Mouse (Mus musculus): ENCODE measurements at regions not wholly inside any gene's neighbourhood (a gene's known extent, or its start where the extent isn't known, plus 50 kb on each side); places are given as distances from the start of the nearest gene placed in this dataset.
"Not testable (repeated sequence)": the region's sequence is repeated elsewhere in the genome, so short reads cannot be mapped to it uniquely, and the experiment has no call there.

DNA sequence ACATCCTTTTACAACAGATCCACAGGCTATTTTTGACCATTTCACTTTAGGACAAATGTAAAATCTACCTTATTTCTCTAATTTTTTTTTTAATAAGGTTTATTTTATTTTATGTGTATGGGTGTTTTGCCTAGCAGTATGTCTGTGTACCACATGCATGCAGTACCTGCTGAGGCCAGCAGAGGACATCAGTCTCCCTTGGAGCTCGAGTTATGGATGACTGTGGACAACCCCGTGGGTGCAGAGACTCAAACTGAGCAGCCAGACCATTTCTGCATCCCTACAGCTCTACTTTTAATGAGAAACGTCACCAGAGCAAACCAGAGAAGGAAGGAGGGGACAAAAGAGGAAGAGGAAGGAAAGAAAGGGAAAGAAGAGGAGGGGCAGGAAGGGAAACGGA lies 125.9 kb upstream of the Trim24 start:
- DNase-seq: no peak
- intact Hi-C loops (cut with DNase I): no loop called here

DNA sequence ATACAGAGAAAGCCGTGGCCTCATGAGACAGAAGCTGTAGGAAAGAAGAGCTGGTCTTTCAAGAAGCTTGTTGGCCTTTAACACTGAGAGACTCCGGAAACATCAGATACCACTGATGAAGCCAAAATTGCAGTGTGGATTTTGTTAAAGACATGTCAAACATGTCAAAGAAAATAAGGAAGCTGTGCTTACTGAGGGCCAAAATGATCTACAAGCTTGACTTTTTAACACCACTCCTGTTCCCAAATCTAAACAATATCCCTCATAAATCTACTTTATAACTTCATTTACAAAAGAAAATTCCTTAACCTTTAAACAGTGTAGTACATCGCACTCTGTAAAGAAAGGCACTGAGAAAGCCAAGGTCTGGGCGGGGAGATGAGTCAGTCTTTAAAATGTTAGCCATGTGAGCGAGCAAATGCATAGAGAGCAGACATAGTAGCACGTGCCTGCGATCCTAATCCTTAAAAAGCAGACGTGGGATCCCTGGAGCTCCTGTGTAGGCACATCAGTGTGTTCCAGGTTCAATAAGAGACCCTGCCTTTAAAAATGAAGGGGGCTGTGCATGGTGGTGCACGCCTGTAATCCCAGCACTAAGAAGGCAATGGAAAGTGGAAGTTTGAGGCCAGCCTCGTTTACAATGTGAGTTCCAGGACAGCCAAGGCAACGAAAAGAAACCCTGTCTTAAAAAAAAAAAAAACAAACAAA lies 125.1 kb upstream of the Trim24 start:
- no peak for DNase-seq
- intact Hi-C loops (cut with DNase I): no loop called here

DNA sequence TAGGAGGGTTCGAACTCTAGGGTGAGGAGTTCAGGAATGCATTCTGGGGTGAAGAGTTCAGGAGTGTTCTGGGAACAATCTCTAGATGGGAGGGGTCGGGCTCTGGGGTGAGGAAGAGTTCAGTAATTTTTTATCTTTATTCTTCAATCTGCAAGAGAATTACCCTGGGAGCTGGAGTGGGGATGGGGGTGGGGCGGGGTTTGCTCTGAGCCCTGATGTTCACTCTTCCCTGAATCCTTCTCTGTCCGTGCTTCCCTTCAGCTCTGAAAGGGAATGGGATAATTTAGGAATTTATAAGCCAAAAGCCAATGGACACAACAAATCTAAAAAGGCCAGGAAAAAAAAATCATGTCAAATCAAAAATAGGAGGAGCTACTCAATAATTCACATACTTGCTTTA lies 122.8 kb upstream of the Trim24 start:
- DNase-seq: not testable (repeated sequence)

GRCm38 (mm10) chr6:37748296-37748980 lies 122.2 kb upstream of the Trim24 start:
- no peak for DNase-seq
- intact Hi-C loops (cut with DNase I): no loop called here

More for the DNA sequence above, 122.8 kb upstream of the Trim24 start:
- intact Hi-C loops (cut with DNase I): not testable (repeated sequence)

DNA sequence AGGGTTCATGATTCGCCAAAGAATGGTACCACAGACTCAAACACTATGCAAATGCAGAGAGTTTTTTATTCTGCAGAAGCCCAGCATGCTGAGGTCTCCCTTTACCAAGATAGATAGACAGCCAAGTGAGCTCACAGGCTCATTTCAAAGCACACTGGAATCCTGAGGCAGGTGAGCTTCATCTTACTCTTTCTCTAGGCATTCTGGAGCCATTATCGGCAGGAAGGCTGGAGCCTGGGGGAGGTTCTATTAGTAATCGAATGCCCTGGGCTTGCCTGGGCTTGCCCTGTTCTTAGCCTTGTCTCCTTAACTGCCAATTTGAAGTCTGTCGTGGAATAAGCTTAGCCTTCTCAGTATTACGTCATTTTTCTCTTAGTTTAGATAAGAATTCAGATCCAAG lies 121.6 kb upstream of the Trim24 start:
- no peak for DNase-seq
- intact Hi-C loops (cut with DNase I): no loop called here

GRCm38 (mm10) chr6:37750271-37750670 lies 120.3 kb upstream of the Trim24 start:
- intact Hi-C loops (cut with DNase I): no loop called here
- no peak for DNase-seq

DNA sequence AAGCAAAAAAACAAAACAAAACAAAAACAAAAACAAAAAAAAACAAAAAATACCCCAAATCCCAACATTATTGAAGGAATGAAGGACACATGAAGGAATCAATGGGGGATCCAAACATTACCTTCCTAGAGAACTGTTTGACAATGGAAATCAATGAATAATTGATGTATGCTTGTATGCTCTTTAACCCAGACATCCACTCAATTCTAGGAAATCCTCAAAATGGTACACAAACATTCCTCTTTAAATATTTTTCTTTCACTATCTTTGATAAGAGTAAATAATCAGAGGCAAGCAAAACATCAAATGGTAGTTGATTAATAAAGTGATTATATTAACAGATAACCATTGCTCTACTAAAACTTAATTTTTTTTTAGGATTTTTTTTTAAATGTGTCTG lies 118.9 kb upstream of the Trim24 start:
- intact Hi-C loops (cut with DNase I): no loop called here
- DNase-seq: no peak

DNA sequence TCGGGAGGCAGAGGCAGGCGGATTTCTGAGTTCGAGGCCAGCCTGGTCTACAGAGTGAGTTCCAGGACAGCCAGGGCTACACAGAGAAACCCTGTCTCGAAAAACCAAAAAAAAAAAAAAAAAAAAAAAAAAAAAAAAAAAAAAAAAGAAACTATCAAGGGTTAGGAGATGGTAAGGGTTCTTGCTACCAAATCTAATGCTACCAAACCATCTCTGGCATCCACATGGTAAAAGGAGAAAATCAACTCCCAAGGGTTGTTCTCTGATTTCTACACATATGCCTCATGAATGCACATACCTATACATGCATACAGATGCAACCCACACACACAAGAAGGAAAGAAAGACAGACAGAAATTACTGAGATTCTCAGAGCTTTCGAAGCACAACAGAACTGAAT lies 109.6 kb upstream of the Trim24 start:
- DNase-seq: not testable (repeated sequence)

GRCm38 (mm10) chr6:37763036-37763435 lies 107.6 kb upstream of the Trim24 start:
- DNase-seq: no peak
- intact Hi-C loops (cut with DNase I): no loop called here

More for the DNA sequence above, 109.6 kb upstream of the Trim24 start:
- intact Hi-C loops (cut with DNase I): not testable (repeated sequence)

DNA sequence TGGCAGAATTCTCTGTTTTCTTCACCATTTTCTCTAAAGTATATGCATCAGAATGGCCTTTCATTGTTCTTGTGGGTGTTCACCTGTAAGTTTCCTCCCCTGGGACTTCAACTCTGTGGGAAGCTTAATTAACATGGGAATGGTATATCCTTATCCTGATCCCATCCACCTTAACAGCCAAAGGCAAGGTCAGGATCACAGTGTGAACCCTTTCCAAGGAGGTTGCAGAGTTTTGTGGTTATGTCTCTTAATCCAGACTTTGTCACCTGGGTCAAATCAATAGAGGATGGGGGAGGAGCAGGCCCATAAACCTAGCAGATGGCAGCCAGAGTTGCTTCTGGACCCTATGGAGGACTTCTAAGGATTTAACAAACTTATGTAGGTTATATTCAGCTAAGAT lies 102.9 kb upstream of the Trim24 start:
- no peak for DNase-seq
- intact Hi-C loops (cut with DNase I): no loop called here

DNA sequence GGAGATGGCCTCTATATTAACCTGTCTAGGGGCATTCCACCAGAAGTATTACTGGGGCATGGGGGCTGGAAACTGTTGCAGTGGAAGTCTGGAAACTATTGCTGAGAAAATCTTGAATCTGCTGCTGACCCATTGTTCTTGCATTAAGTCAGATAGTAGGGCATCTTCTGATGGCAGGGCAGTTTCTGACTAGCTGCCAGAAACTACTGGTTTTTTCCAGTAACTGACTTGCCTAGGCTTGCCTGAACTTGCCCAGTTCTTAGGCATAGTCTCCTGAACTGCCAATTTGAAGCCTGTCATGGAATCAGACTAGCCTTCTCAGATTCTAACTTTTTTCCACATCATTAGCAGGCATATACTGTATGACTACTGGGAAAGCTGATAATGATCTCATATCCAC lies 97.3 kb upstream of the Trim24 start:
- no peak for DNase-seq
- intact Hi-C loops (cut with DNase I): no loop called here

DNA sequence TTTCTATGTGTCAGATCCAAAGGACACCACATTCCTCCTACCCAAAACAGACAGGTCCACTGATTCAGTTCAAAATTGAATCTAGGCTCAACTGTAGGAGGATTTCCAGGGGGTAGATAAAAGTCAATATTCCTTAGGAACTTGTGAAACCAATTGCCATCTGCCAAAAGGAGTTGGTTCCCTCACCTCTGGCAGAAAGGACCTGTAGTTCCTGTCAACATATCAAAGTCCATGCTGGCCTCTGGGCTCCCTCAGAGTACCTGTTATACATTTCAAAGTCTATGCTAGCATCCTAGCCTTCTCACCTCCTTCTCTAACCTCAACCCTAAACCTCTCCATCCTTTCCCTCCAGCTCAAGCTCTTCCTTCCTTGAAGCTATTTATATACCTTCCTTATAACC lies 95.5 kb upstream of the Trim24 start:
- intact Hi-C loops (cut with DNase I): no loop called here

GRCm38 (mm10) chr6:37779893-37780292 lies 90.7 kb upstream of the Trim24 start:
- DNase-seq: no peak
- intact Hi-C loops (cut with DNase I): loop anchor here (10.0 kb wide), 1 partner anchor 425 kb away; no protein-coding TSS in a partner anchor

More for the DNA sequence above, 95.5 kb upstream of the Trim24 start:
- DNase-seq: no peak

DNA sequence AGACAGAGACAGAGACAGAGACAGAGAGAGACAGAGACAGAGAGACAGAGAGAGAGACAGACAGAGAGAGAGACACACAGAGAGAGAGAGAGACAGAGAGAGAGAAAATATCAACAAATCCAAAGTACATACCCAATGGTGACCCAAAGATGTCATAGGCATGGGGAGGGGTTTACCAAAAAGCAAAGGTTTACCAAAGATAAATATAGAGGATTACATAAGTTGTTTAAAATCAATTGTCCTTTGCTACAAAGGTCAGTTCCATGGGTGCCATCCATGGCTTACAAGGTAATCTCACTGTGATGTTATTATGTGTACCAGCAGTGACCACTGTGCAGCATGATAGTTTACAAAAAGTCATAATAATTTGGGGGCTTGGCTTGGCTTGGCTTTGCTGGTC lies 88.7 kb upstream of the Trim24 start:
- no peak for DNase-seq
- intact Hi-C loops (cut with DNase I): loop anchor here (10.0 kb wide), 1 partner anchor 423 kb away; no protein-coding TSS in a partner anchor

- not testable (repeated sequence) for DNase-seq
- intact Hi-C loops (cut with DNase I): loop anchor here (10.0 kb wide), 1 partner anchor 420 kb away; no protein-coding TSS in a partner anchor
Measured at GRCm38 (mm10) chr6:37785280-37785679, 85.3 kb upstream of the Trim24 start.

DNA sequence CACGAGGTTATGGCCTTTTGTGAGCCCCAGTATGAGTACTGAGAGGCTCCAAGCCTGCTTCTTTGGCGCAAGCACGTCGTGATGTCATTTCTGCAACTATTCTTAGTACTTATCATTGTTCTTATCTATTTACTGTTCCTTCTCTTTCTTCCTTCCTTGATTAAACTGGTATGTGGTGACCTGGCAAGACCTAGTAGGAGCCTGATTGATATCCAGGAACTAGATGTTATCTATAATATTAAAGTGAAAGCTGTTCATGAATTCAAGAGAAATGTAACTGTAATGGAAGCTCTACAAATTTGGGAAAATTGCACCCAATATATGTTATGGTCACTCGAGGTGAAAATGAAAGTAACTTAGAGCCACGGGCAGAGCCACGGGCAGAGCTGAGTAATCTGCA lies 84.9 kb upstream of the Trim24 start:
- intact Hi-C loops (cut with DNase I): loop anchor here (10.0 kb wide), 1 partner anchor 419 kb away; no protein-coding TSS in a partner anchor
- DNase-seq: no peak

DNA sequence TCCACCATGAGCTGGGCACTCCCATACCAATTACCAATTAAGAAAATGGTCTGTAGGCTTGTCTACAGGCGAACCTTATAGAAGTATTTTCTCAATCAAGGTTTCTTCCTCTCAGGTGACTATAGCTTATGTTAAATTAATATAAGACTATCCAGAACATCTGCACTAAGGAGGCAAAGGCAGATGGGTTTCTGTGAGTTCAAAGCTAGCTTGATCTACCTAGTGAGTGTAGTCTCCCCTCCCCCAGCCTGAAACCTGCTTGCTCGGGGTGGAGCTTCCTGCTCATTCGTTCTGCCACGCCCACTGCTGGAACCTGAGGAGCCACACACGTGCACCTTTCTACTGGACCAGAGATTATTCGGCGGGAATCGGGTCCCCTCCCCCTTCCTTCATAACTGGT lies 82.8 kb upstream of the Trim24 start:
- DNase-seq: not testable (repeated sequence)
- intact Hi-C loops (cut with DNase I): loop anchor here (10.0 kb wide), 1 partner anchor 417 kb away; no protein-coding TSS in a partner anchor

GRCm38 (mm10) chr6:37790878-37791277 lies 79.7 kb upstream of the Trim24 start:
- DNase-seq: no peak
- intact Hi-C loops (cut with DNase I): no loop called here

GRCm38 (mm10) chr6:37794211-37794610 lies 76.4 kb upstream of the Trim24 start:
- no peak for DNase-seq
- intact Hi-C loops (cut with DNase I): no loop called here

DNA sequence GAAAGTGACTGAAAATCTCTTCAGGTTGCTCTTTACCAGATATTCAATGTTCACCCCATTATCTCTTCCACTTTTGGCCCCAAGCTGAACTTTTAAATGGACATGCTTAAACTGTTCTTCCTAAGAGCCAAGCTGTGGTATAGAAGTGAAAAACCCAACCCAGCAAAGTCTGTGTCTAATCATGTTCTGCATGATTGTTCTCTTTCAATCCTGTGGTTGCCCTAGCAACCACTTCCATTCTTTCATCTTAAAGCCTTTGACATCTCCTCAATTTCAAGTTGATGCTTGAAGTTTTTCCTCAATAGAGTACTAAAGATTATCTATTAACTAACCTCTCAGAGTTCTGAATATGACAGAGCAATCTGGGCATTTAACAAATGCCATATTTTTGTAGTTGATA lies 75.6 kb upstream of the Trim24 start:
- intact Hi-C loops (cut with DNase I): no loop called here
- no peak for DNase-seq

DNA sequence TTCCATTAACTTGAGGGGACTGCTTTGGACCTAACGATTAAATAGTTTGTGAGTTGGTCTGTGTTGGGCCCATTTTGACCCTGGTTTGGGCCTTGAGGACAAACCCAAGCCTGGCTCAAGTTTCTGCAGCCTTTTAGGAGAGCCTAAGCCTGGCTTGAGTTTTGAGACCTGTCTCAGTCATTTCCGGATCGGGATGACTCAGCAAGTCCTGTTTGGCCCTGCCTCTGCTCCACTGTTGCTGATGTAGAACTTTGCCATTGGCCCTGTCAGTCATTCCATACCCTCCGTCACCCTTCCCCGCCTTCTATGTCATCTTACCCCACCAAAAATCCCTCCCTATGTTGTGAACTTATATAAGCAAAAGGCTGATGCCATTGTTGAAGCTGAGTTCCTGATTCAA lies 67.4 kb upstream of the Trim24 start:
- no peak for DNase-seq
- intact Hi-C loops (cut with DNase I): no loop called here

DNA sequence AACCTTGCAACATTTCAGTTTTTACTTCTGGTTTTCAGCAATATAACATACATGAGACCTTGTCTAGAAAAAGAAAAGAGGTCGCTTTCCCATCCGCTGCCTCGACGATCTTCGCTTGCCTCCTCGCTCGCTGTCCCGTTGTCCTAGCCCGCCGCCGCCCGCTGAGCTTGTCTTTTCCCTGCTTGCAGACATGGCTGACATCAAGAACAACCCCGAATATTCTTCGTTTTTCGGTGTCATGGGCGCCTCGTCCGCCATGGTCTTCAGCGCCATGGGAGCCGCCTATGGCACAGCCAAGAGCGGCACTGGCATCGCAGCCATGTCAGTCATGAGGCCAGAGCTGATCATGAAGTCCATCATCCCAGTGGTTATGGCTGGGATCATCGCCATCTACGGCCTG lies 64.7 kb upstream of the Trim24 start:
- intact Hi-C loops (cut with DNase I); DNase-seq: not testable (repeated sequence)
